Mouse (Mus musculus) frontal cortex, postnatal 14 days (tissue): ENCODE measurements around the gene Cox7a2l.

Source experiments
- DNase-seq, 2 experiments: peaks; one replicate each; pipeline ENCODE4 v3.0.0; 2022; ENCODE audit warnings: low spot score in 2 of 2

Cox7a2l gene

DNA sequence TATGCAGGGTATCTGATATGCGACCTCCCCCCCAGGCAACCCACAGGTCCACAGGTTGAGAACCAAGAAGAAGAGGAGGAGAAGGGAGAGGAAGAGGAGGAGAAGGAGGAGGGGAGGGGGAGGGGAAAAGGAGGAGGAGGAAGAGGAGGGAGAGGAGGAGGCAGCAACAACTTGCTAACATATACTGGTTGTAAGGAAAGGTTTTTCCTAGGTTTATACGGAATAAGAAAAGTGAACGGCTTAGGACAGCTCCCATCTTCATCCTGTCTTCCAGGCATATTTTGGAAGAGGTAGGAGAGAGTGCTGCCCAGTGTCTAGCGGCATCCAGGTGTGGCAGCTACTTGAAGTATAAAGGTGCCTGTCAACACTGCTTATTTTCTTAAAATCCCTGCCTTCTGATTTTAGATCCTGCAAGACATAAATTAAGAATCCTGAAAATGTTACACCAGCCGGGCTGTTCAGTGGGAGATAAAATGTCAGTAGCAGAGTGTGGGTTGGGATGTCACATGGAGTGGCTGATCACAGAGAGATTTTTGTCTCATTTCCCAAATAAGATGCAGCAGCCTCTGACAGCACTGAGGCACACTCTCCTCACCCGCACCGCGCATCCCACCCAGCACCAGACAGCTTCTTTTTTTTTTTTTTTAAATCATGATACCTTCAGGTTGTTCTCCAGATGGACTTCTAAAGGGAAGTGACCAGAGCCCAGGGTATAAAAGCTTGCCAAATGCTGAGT lies at the start of gene Cox7a2l:
Gene Cox7a2l, minus strand, starts transcription at position 51 of the 736 bp plus-strand sequence.
- peak; percentile 30 to 49 for DNase-seq

DNA sequence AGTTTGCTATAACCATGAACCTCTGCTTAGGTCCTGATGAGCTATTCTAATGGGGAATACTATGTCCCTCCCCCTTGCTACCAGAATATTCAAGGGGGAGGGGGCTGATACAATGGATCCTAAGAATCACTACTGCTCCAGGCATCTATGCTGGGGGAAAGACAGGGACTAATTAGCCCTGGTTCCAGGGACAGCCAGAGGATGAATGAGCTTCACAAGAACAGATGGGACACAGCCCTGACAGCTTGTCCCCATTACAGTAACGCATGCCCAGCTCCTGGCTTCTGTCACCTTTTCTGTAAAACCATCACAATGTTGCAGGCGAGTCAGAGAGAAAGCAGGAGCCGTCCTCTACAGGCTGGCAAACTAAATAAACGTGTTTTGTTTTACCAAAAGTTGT lies 48.4 kb upstream of the Cox7a2l start:
- DNase-seq, result no peak

GRCm38 (mm10) chr17:83564119-83564820 lies 47.1 kb upstream of the Cox7a2l start:
- no peak for DNase-seq

DNA sequence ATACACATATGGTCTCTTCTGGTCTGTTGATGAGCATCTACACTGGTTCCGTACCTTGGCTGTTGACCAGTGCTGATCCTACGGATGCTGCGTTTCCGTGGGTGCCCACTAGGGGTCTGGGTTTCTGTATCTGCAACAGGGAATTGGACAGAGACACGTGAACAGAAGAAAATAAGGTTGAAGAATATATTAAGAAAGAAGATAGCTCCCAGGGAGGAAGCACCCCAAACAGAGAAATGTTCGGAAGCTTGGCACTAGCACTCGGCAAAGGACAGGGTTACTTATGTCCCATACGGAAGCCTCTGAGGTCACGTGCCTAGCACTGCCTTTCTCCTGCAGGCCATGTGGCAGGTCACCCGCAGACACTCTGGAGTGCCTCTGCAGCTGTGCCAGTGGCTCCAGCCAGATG lies 46.6 kb upstream of the Cox7a2l start:
- DNase-seq, result peak in 1 of 2 experiments; percentile 42

GRCm38 (mm10) chr17:83562153-83563010 lies 45.3 kb upstream of the Cox7a2l start:
- DNase-seq, result no peak

DNA sequence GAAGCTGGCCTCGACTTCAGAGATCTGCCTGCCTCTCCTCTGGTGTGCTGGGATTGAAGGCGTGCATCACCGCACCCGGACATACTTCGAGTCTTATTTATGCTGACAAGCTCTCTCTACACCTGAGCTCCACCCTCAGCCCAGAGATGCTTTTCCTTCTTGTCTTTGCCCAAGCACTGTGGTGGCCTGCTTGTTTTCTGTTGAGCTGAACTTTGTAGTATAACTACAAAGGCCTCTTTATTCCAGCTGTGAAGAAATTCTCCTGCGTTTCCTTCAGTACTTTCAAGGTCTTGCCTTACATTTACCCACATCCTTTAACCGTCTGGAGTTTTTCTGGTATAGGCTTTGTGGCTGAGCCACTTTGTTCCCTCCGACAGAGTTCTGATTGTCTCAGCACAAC lies 42.0 kb upstream of the Cox7a2l start:
- DNase-seq, result no peak

- DNase-seq, result no peak
Measured at GRCm38 (mm10) chr17:83555836-83556235, 38.7 kb upstream of the Cox7a2l start.

DNA sequence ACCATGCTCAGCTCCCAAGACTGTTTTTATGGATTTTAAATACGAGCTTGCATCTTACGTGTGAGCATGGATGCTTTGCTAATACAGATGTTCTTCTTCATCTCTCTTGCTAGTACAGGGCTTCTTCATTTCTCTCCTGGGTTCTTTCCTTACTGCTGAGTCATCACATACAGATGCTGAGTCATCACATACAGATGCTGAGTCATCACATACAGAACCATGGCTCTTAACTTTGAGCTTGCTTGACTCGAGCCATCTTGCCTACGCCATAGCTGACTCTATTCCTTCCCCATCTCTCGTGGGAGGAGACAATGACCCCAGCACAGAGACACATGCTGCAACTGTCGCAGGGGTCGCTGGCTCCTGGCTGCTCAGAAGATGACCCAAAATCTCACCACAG lies 37.9 kb upstream of the Cox7a2l start:
- DNase-seq, result no peak

- no peak for DNase-seq
Measured at GRCm38 (mm10) chr17:83548501-83549233, 31.5 kb upstream of the Cox7a2l start.

DNA sequence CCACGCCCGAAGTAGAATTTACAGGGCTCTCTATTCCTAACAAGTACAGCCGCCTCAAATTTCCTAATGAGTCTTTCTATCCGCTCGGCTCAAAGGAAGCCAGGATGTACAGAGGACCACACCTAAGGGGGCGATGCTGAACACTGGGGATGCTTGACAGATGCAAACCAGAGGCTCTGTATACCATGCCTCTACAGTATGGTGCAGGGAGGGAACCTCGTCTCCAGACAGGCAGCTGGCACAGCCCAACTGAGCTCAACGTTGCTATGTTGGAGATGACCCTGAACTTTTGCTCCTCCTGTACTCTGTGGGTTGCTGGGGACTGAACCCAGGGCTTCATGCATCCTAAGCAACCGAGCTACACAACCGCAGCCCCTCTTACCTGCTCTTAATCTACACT lies 30.0 kb upstream of the Cox7a2l start:
- DNase-seq, result no peak

DNA sequence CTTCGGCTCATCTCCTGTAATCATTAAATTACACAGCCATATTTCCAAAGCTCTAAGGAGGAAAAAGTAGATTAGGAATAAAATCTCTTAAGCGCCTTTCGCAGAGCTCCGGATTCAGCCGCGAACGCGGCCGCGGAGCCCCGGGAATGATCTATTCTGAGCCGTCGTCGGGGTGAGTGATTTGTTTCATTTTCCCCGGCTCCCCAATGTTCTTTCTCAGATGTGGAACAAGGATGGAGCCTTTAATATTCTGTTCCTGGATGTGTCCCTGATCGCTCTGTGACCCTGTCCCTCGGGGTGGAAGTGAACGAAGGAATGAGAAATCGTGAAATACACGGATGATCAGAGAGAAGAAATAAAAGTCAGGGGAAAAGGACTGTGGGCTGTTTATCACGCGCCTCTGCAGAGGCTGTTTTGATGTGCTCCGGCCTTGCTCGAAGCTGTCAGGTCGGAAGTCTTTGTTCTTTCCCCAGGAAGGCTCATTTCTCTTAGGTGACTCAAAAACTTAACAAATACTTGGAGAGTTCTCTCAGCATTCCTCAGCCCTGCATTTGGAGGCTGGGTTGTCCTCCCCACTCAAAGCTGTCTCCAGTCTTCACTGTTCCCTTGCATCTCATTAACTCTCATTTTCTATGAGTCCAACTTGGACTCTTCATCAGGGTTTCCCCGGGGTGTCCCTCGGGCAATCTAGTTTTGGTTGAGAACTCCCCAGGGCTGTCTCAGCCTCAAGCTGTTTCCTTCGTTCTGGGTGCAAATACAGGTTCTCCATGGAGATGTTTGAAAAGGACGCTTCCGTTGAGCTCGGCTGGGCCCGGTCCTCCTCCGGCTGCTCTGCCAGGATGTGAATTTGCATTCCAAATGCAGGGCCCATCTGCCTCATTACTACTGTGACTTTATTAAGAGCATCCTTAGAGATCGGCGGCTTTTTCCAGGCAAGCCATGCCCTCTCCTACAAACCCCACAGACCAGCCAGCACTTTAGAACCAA lies 28.9 kb upstream of the Cox7a2l start:
- peak in 1 of 2 experiments; percentile 26 for DNase-seq

- DNase-seq, result no peak
Measured at GRCm38 (mm10) chr17:83545259-83545658, 28.1 kb upstream of the Cox7a2l start.

DNA sequence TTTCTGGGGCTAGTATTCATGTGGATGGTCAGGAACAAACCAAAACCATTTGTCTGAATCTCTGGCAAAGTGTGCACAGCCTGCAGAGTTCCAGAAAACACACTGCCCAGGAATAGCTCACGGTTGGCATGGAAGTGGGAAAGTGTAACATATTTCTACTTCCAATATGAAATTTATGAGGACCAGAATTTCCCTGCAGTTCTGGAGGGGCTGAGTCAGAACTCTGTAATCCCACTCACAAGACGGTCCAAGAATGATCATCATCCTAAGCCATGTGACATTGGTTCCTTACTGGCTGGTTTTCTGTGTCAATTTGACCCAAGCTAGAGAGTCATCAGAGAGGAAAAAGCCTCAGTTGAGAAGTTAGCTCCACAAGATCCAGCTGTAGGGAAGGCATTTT lies 25.3 kb upstream of the Cox7a2l start:
- no peak for DNase-seq

DNA sequence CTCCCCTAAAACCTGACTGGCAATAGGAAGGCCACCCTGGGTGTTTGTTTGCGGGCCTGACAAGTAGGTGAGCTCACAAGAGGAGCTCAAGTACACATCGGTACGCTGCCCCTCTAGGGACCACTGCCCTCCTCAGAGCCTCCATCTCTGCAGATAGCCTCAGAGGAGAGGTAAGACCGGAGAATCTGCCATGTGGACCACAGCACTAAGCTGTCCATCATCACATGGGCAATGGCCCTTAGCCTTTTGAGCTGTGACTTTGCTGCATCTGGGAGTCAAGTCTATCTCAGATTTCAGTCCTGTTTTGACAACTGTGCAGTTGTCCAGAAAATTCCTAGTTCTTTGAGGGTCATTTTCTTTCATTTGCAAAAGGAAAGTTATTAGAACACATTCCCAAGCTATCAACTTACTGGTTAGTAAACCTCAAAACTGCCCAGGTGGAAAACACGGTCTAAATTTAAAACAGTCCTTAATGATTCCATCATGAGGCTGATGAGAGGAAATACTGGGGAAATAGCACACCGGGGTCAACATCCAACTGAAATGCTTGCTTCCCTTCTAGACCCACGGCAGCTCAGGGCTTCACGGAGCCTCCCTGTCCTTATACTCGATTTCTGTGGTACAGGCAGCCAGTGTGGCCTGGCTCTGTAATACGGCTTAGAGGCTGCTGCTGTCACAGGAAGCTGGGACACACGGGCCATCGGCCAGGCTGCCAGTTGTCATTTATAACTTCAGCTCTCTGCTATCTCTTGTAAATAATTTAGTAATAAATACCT lies 22.3 kb upstream of the Cox7a2l start:
- no peak for DNase-seq

GRCm38 (mm10) chr17:83538694-83539093 lies 21.6 kb upstream of the Cox7a2l start:
- no peak for DNase-seq

DNA sequence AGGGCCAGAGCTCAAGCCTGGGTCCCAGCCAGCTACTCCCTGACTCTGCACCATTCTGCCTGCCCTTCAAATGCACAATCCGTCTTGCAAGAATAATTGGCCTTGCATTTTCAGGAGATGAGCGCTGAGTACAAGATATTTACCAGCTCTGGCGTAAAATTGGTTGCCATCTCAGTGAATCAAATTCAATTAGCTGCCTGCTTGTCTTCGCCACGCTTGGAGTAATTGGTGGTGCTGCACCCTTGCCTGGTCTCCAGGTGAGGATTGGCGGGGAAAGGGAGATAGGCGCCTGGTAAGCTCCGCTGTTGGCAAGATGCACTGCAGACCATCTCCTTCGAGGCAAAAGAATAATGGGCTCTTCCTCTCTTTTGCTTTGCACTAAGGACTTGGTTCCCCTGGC lies 21.0 kb upstream of the Cox7a2l start:
- DNase-seq, result no peak

- DNase-seq, result no peak
Measured at GRCm38 (mm10) chr17:83533150-83533549, 16.0 kb upstream of the Cox7a2l start.

DNA sequence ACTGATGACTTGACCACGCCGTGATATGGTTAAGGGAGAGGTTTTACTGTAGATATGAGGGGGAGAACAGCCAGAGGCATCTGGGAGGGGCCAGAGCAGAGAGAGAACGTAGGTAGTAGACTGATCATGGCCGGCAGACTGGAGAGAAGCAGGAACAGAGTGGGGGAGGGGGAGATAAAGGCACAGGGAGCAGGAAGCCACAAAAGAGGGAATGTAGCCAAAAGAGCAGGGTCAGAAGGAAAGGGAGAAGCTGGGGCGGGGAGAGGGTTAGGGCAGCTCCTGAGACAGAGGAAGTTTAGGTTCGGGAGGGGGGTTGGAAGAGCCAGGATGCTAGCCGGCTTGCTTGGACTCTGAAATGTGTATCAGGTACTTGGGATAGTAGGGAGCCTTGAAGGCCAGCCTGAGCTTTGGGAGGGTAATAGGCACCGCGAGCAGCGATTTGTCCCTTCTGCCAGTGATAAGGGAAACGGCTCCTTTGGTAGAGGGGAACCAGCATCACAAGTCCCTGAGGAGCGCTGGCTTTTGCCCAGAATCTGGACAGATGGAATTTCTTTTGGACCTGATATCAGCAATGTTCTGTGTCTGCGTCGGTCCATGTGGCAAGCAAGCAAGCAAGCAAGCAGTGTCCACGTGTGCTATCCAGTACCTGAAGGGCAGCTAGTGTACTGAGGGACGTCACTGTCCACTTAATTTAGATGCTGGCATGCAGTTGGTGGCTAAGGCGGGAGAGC lies 10.7 kb upstream of the Cox7a2l start:
- DNase-seq, result no peak
